Mouse (Mus musculus) layer of hippocampus, adult 8-10 months (tissue): ENCODE data around the gene Rif1. TPM values are rescaled to one million over a fixed set of nuclear protein-coding genes. Genes with fewer than 3 reads are reported as not detected.

Experiments used
- DNase-seq, 2 experiments: peaks; one replicate each; pipeline ENCODE4 v3.0.0; 2022; ENCODE audit warnings: low spot score in 2 of 2
- total RNA-seq, 4 experiments: library from RNA; stranded (reverse); gene quantifications; 2 replicates each; pipeline ENCODE4 v1.2.4; 2022

The Rif1 gene
- 10 to 100 TPM; 24.3 to 27.6 (median 25.1) TPM for total RNA-seq

GRCm38 (mm10) chr2:52072491-52073140 lies at the start of gene Rif1:
Rif1 (plus strand) TSS chr2:52072832.
- DNase-seq: peak; percentile 48 to 70

DNA sequence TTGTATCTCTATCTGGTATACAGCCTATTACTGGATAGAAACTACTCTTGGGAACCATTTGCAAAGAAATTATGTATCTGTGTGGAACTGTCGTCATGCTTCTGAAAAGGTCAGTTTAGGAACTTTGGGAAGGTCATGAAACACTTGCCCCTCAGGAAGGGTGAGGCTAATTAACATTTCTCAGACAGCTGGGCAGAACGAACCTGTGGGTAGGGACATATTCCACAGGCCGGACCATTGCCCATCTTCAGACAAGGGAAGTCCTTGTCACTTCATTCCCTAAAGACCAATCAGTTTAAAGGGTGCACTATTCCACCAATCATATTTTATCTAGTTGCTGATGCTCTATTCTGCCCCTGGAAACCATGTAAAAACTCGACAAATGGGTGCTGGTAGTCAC lies 45.6 kb upstream of the Rif1 start:
- no peak for DNase-seq

GRCm38 (mm10) chr2:52029426-52029825 lies 43.2 kb upstream of the Rif1 start:
- no peak for DNase-seq

- DNase-seq: no peak
Measured at GRCm38 (mm10) chr2:52031491-52031890, 41.1 kb upstream of the Rif1 start.

- DNase-seq: no peak
Measured at GRCm38 (mm10) chr2:52034601-52035000, 38.0 kb upstream of the Rif1 start.

DNA sequence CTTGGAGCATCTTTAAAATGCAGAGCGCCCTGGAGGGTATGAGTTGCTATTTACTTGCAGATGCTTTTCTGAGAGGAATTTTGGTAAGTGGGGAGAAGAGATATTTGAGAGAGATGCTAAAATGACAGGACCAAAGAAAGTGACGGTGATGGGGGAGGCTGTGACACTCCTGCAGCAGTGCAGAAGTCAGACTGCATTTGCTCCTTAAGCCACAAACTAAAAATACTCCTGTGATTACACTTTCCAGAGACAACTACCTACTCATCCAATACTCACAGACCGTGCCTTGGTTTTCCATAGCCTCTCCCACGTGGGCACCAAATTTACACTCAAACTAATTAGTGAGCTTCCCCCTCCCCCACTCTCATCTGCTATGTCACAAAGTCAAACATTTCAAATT lies 37.5 kb upstream of the Rif1 start:
- no peak for DNase-seq

DNA sequence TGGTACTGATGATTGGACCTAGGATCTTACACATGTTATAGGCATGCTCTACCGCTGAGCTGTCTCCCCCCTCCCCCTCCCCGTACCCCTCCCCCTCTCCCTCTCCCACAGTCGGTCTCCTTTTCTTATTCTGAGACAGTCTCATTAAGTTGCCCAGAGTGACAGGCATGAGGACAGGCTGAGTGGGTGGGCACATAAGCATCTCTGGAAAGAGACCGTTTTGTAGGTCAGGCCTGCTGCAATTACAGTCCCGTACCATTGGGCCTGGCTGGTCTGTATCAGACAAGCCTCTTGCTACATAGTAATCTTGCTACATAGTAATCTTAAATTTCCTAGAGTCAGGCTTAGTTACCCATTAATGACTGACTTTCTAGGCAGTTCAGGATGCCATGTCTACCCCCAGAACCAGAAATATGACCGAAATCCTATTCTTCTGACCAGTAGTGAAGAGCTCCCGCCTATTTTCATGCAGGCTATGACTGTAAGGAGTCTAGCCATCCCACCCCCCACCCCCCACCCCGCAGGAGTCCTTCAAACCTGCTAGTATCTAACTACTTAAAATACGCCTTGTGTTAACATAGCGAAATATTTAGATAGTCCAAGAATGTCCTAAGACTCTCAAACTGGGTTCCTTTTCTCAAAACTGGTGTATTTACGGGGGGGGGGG lies 35.6 kb upstream of the Rif1 start:
- DNase-seq: no peak

DNA sequence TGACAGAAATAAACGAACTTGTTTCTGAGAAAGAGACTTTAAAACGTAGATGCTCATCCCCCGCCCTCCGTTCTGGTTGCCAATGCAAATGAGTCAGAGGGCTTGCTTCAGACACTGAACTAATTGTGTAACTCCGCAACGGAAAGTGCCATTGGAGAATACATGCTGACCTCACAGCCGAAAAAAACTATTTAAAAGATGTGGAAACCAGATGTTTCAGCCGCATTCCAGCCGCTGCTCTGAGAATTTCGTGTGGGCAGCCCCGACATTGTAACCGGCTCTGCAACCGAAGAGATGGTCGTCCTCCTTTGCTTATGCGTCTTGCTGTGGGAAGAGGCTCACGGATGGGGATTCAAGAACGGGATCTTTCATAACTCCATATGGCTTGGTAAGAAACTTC lies 34.8 kb upstream of the Rif1 start, which contains the start of gene Tnfaip6:
Gene Tnfaip6 (plus strand): TSS at position 128 of the 400 bp plus-strand sequence.
- DNase-seq: peak; percentile 28 to 44

GRCm38 (mm10) chr2:52038558-52038957 lies 34.1 kb upstream of the Rif1 start:
- no peak for DNase-seq

DNA sequence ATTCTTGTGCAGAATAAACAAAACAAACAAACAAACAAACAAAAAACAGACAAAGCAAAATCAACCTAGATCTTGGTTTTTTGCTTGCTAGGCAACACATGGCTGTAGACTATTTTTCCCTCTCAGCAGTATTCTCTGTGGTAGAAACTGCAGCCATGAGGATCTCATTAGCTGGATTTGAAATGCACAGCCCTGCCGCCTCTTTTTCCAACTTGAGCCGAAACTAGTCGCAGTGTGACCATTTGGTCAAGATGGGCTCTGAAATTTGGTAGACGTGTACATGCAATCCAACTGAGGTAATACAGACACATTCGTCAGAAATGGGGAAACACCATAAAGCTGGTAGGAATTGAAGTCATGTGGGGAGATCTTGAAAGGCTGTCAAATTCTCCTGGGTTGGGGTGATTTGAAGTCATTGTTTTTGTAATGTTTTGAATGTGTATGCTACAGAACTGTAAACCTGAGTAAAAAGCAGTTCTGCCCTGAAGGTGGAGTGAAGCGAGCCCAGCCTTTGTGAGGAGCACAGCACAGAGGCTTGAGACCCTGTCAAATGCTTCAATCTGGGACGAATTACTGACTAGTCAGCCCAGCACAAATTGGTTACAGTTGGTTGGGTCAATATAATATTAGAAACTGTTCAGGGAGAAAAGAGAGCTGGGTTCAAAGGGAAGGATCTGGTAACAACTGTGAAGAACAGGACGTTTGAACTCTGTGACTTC lies 33.4 kb upstream of the Rif1 start:
- no peak for DNase-seq

DNA sequence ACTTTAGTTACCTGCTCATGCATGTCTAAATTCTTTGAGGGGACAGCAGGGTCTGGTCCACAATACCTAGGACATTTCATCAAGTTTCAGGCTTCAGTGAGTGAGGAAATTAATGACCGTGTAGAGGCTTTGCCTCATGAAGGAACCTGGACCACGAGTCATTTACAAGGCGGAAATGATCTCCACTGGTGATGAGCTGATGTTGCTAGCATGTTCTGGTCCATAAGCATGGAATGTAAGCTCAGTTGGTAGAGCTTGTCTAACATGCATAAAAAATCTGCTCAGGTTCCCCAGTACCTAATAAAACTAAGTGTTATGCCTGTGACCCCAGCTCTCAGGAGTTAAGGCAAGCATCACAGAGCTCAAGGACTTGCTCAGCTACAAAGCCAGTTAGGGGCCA lies 30.5 kb upstream of the Rif1 start:
- DNase-seq: no peak

DNA sequence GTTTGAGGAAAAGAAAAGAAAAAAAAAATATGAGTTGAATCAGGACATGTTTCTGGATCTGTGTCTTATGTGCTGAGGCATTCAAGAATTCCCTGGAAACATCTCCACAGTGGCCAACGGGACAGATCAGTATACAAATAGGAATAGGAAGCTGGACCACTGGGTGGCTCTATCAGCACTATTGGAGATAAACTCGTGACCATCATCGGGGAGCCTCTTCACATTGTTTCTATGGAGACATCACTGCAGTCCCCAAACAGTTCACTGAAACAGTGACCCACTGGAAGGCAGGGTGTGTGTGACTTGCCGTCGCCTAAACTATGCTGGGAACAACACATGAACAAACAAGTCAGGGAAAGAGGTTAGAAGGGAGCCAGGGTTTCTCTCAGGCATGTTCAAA lies 29.9 kb upstream of the Rif1 start:
- DNase-seq: peak; percentile 8 to 16

DNA sequence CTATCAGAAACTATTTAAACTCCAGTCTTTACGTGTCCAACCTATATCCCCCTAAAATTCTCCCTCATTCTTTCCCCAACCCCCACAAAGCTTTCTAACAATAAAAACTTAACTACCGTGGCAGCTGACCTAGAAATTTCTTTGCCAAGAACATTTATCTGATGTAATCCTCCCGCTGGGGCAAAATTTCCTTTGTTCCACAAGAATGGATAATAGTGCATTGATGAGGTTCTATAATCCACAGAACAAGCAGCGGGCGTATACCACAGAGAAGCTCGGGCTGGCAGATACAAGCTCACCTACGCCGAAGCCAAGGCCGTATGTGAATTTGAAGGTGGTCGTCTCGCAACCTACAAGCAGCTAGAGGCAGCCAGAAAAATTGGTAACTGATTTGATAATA lies 29.1 kb upstream of the Rif1 start:
- DNase-seq: peak in 1 of 2 experiments; percentile 6

GRCm38 (mm10) chr2:52046032-52046431 lies 26.6 kb upstream of the Rif1 start:
- no peak for DNase-seq

DNA sequence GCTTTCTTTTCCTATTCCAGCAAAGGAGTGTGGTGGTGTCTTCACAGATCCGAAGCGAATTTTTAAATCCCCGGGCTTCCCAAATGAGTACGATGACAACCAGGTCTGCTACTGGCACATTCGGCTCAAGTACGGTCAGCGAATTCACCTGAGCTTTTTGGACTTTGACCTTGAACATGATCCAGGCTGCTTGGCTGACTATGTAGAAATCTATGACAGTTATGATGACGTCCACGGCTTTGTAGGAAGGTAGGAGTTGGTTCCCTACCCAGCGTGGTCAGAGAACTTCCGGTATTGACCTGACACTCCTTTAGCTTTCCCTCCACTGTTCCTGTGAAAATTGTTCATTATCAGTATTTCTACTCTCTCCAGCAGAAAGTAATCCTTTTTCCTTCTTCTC lies 21.8 kb upstream of the Rif1 start:
- no peak for DNase-seq

- DNase-seq: no peak
Measured at GRCm38 (mm10) chr2:52052335-52052734, 20.3 kb upstream of the Rif1 start.

DNA sequence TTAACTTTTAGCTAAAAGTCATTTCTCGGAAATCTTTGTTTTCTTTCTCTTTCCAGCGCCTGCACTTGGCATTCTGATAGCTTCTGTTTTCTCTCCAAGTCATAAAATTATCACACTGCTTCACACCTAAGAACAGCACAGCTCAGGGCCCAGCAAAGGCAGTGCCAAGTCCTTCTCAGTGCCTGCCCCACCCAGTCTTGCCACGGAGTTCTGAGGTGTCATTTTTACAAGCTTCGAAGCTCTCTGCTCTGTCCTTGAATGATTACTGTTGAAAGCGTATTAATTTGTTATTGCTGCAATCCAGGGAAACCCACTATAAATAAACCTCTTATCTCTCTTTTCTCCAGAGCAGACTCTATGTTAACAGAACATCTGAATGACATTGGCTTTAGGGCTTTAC lies 19.1 kb upstream of the Rif1 start:
- no peak for DNase-seq

- no peak for DNase-seq
Measured at GRCm38 (mm10) chr2:52055616-52056015, 17.0 kb upstream of the Rif1 start.

DNA sequence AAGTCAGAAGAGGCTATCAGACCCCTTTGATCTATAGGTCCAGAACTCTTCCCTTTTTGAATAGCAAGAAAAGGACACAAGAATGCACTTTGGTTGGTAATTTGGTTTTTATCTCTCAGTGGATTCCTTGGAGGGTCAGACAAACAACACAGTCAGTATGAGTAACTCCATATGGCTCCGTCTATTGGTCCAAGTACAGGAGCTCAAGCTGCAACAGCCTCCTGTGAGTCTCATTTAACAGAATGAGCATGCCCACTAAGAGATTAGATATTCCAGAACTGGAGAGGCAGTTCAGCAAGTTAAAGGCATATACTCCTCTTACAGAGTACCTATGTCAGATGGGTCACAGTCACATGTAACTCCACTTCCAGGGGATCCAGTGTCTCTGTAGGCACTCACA lies 15.5 kb upstream of the Rif1 start:
- DNase-seq: no peak

DNA sequence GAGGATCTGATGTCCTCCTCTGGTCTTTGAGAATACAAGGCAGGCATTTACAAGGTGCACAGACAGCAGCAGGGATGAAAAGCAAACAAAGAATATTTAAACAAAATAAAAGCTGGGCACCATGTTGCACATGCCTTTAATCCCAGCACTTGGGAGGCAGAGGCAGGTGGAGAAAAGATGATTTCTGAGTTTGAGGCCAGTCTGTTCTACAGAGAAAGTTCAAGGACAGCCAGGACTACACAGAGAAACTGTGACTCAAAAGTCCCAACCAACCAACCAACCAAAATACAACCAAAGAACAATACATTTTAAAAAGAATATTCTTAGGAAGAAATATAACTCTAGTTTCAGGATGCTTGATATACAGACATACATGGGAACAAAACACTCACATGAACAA lies 15.0 kb upstream of the Rif1 start:
- no peak for DNase-seq

GRCm38 (mm10) chr2:52068641-52069040 lies 4.0 kb upstream of the Rif1 start:
- DNase-seq: no peak

GRCm38 (mm10) chr2:52070816-52071215 lies 1.8 kb upstream of the Rif1 start:
- DNase-seq: no peak
